Mouse (Mus musculus): ENCODE measurements at regions not wholly inside any gene's neighbourhood (a gene's known extent, or its start where the extent isn't known, plus 50 kb on each side); places are given as distances from the start of the nearest gene placed in this dataset.

DNA sequence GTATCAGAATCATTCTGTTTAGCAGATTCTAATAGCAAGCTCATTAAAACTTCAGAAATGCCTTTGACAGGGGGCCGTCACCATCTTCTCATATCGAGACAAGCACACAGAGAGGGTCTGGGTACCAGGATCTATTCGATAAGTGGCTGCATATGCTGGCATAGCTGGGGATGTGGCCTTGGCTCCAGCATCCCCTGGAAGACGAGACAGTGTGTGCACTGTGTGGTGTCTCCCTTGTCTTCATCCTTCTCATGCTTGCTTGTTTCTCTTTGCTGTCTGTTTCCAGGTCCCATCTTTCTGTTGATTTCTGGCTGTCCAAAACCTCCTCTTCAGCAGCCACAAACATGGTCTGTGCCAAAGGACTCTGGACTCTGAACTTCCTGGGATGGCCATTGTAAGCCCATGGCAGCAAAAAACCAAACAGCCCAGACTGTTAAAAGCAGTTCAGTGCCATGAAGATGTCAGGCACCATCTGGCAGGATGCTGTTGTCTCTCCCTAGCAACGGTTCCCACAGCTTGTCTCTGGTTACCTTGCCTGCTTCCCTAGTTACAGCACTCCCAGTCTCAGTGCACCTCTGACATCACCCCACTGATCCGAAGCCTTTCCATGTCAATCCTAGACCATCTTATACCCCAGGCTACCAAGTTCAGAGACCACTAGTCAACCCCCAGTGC, 56.5 kb downstream of the Kctd12 start:
- no peak for TF ChIP-seq CTCF (IDR thresholded peaks at IDR 0.05; ENCODE audit: low read depth)
- no peak for TF ChIP-seq EP300 (IDR thresholded peaks at IDR 0.05; ENCODE audit: low read depth)
- DNase-seq (ENCODE audit: low read depth in 3 of 3, low spot score in 3 of 3) (no peak), ATAC-seq (ENCODE audit: insufficient read depth) (no peak)
- H3K9me3 ChIP-seq (ENCODE audit: control insufficient read depth, low read length) = no peaks in the 10 kb centered on the region
- no peaks in the 10 kb centered on the region; a peak in 1 of 4 replicates for H3K4me1 ChIP-seq (replicated peaks; ENCODE audit: control insufficient read depth in 2 of 2, insufficient read depth in 2 of 2, low read length in 1 of 2)
- no peak overlapping the region for H3K9ac ChIP-seq (replicated peaks)
- no peaks in the 10 kb centered on the region for H3K27me3 ChIP-seq (ENCODE audit: control insufficient read depth, insufficient read depth, low read length)
- no peak overlapping the region for H3K27ac ChIP-seq
- H3K36me3 ChIP-seq (replicated peaks; ENCODE audit: control insufficient read depth, insufficient read depth, low read depth) = no peaks in the 10 kb centered on the region
- H3K4me2 ChIP-seq (ENCODE audit: low read depth) = no peak overlapping the region
- H3K4me3 ChIP-seq (ENCODE audit: insufficient read depth in 1 of 2, low read depth in 2 of 2, low read length in 2 of 2) = no peak overlapping the region
- 59% methylated on average over 6 of the region's 6 CpGs for whole genome bisulfite sequencing (ENCODE audit: insufficient replicate concordance)

DNA sequence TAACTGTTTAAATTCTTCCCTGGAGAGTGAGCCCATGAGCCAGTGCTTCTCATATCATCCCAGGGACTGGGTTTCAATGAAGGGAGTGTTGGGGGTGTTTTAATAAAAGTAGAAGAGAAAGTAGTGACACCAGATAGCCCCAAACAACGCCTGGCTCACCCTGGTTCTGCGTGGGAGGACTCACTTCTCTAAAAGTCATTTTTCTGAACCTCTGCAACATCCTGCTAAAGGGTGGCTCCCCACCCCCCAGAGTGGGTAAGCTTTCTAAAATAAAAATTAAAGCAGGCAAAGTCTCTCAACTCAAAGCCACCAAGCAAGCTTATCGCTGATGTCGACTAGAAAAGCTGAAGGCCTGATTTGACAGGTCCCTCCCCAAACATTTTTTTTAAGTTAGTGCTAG, 57.8 kb downstream of the Kctd12 start:
- H3K9ac ChIP-seq (replicated peaks) = no peak overlapping the region
- no peaks in the 10 kb centered on the region for H3K27me3 ChIP-seq (ENCODE audit: control insufficient read depth, insufficient read depth, low read length)
- no peak overlapping the region for H3K27ac ChIP-seq
- no peaks in the 10 kb centered on the region for H3K9me3 ChIP-seq (ENCODE audit: control insufficient read depth, low read length)
- DNase-seq (ENCODE audit: low read depth in 3 of 3, low spot score in 3 of 3) (no peak), ATAC-seq (ENCODE audit: insufficient read depth) (no peak)
- no peak overlapping the region for H3K4me2 ChIP-seq (ENCODE audit: low read depth)
- no peak overlapping the region for H3K4me3 ChIP-seq (ENCODE audit: insufficient read depth in 1 of 2, low read depth in 2 of 2, low read length in 2 of 2)
- 62% methylated on average over 4 of the region's 4 CpGs for WGBS (ENCODE audit: insufficient replicate concordance)
- H3K4me1 ChIP-seq (replicated peaks; ENCODE audit: control insufficient read depth in 2 of 2, insufficient read depth in 2 of 2, low read length in 1 of 2) = no peaks in the 10 kb centered on the region; a peak in 1 of 4 replicates
- TF ChIP-seq EP300 (IDR thresholded peaks at IDR 0.05; ENCODE audit: low read depth) = no peak
- TF ChIP-seq CTCF (IDR thresholded peaks at IDR 0.05; ENCODE audit: low read depth) = no peak
- no peaks in the 10 kb centered on the region for H3K36me3 ChIP-seq (replicated peaks; ENCODE audit: control insufficient read depth, insufficient read depth, low read depth)

DNA sequence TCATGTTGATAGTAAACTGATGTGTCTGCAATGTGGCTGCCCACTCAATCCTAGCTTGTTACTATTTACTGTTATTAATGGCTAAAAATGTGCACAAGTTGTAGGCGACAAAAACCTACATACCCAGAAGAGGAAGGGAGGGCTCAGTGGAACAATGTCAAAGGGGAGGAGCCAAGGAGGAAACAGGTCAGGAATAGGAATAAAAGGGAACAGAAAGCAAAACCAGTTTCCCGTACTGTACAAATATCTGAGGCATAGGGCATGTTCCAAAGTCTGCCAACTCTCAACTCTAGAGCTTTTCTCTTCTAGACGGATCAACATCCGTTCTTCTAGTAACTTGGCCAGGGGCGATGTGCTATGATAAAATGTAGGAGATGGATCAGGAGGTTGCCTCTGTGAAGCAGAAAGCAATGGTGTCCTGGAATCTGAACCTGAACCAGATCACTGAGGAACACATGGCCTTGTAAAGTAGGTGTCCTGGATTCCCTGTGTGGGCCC, 59.9 kb downstream of the Kctd12 start:
- WGBS (ENCODE audit: insufficient replicate concordance) = 54% methylated on average over 5 of the region's 5 CpGs
- Histone ChIP-seq H3K36me3 (replicated peaks; ENCODE audit: control insufficient read depth, insufficient read depth, low read depth) (no peaks in the 10 kb centered on the region), H3K9ac (replicated peaks) (no peak overlapping the region), H3K27me3 (ENCODE audit: control insufficient read depth, insufficient read depth, low read length) (no peaks in the 10 kb centered on the region), H3K4me2 (ENCODE audit: low read depth) (no peak overlapping the region), H3K4me3 (ENCODE audit: insufficient read depth in 1 of 2, low read depth in 2 of 2, low read length in 2 of 2) (no peak overlapping the region), H3K9me3 (ENCODE audit: control insufficient read depth, low read length) (no peaks in the 10 kb centered on the region), H3K4me1 (replicated peaks; ENCODE audit: control insufficient read depth in 2 of 2, insufficient read depth in 2 of 2, low read length in 1 of 2) (no peaks in the 10 kb centered on the region), H3K27ac (no peak overlapping the region)
- ATAC-seq (ENCODE audit: insufficient read depth) (no peak), DNase-seq (ENCODE audit: low read depth in 3 of 3, low spot score in 3 of 3) (no peak)
- TF ChIP-seq EP300 (IDR thresholded peaks at IDR 0.05; ENCODE audit: low read depth) (no peak), CTCF (IDR thresholded peaks at IDR 0.05; ENCODE audit: low read depth) (no peak)

DNA sequence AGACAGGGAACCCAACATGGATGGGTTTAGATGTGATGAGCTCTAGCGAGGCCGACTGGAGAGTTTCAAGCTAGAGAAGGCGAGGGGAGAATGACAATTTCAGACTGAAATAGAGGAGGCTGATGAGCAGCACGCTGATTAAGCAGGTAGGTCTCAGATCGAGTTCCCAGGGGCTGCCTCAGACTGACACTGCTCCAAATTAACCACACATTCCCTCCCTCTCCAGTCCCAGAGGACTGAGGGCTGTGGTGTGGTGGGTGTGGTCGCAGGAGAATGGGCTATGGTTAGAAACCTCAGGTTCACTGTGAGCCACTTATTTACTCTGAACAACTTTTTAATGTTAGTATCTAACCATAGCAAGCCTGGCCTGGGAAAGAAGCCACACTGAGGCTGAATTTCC, 62.0 kb downstream of the Kctd12 start:
- ATAC-seq (ENCODE audit: insufficient read depth) (no peak), DNase-seq (ENCODE audit: low read depth in 3 of 3, low spot score in 3 of 3) (no peak)
- Histone ChIP-seq H3K27ac (no peak overlapping the region), H3K4me1 (replicated peaks; ENCODE audit: control insufficient read depth in 2 of 2, insufficient read depth in 2 of 2, low read length in 1 of 2) (no peaks in the 10 kb centered on the region), H3K27me3 (ENCODE audit: control insufficient read depth, insufficient read depth, low read length) (no peaks in the 10 kb centered on the region), H3K4me3 (ENCODE audit: insufficient read depth in 1 of 2, low read depth in 2 of 2, low read length in 2 of 2) (no peak overlapping the region), H3K36me3 (replicated peaks; ENCODE audit: control insufficient read depth, insufficient read depth, low read depth) (no peaks in the 10 kb centered on the region), H3K9me3 (ENCODE audit: control insufficient read depth, low read length) (no peaks in the 10 kb centered on the region), H3K4me2 (ENCODE audit: low read depth) (no peak overlapping the region), H3K9ac (replicated peaks) (no peak overlapping the region)
- no peak for TF ChIP-seq CTCF (IDR thresholded peaks at IDR 0.05; ENCODE audit: low read depth)
- no peak for TF ChIP-seq EP300 (IDR thresholded peaks at IDR 0.05; ENCODE audit: low read depth)
- 51% methylated on average over 6 of the region's 6 CpGs for WGBS (ENCODE audit: insufficient replicate concordance)

DNA sequence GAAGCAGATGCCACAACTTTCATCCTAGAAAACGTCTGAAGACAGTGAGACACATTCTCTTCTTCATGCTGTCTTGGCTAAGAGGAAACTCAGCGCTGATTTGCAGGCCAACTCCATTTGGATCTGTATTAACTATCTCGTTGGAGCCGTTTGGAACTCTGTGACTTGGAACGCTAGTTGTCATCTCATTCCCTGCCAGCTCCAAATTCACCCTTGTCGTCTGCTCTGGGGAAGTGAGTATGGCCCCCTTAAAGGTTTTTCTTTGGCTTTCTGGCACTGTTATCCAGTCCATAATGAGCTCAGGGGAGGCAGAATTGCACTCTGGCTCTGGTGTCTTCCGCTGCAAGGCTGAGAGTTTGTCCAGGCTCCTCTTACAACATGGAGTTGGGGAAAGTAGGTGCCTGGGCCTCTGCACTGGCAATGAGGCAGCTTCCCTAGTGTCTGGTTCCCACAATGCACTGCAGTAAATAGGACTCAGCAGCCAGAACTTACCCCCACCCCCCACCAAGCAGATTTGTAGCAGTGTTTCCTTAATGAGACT, 63.1 kb downstream of the Kctd12 start:
- H3K27ac ChIP-seq = no peak overlapping the region
- TF ChIP-seq EP300 (IDR thresholded peaks at IDR 0.05; ENCODE audit: low read depth) = no peak
- TF ChIP-seq CTCF (IDR thresholded peaks at IDR 0.05; ENCODE audit: low read depth) = no peak
- no peak overlapping the region for H3K4me3 ChIP-seq (ENCODE audit: insufficient read depth in 1 of 2, low read depth in 2 of 2, low read length in 2 of 2)
- 68% methylated on average over 7 of the region's 7 CpGs for WGBS (ENCODE audit: insufficient replicate concordance)
- ATAC-seq (ENCODE audit: insufficient read depth) (no peak), DNase-seq (ENCODE audit: low read depth in 3 of 3, low spot score in 3 of 3) (no peak)
- no peak overlapping the region for H3K9ac ChIP-seq (replicated peaks)
- H3K4me2 ChIP-seq (ENCODE audit: low read depth) = no peak overlapping the region
- no peaks in the 10 kb centered on the region for H3K4me1 ChIP-seq (replicated peaks; ENCODE audit: control insufficient read depth in 2 of 2, insufficient read depth in 2 of 2, low read length in 1 of 2)
- no peaks in the 10 kb centered on the region for H3K9me3 ChIP-seq (ENCODE audit: control insufficient read depth, low read length)
- H3K27me3 ChIP-seq (ENCODE audit: control insufficient read depth, insufficient read depth, low read length) = no peaks in the 10 kb centered on the region
- no peaks in the 10 kb centered on the region for H3K36me3 ChIP-seq (replicated peaks; ENCODE audit: control insufficient read depth, insufficient read depth, low read depth)
